Mouse (Mus musculus) neural tube, embryonic 12.5 days (tissue): Measurements from ENCODE around the gene Pigq. TPM values are rescaled to one million over a fixed set of nuclear protein-coding genes. Genes with fewer than 3 reads are reported as not detected.

Source experiments
- ATAC-seq: fragments of 200-750 bp; cut with Nextera tagmentation; 2 replicates; pipeline ENCODE4 v1.8.0; 2017; ENCODE audit warnings: low read depth, mild to moderate bottlenecking, moderate TSS enrichment, moderate library complexity; ENCODE audit not compliant: low FRiP score
- H3K27ac ChIP-seq: fragments of 300-500 bp; sonication (generic); 2 replicates; pipeline ENCODE4 v1.5.1; 2016
- H3K27me3 ChIP-seq: fragments of 300-500 bp; sonication (generic); replicated peaks from 2 replicates; pipeline ENCODE4 v1.6.1; 2016; ENCODE audit warnings: mild to moderate bottlenecking
- H3K36me3 ChIP-seq: fragments of 300-500 bp; sonication (generic); 2 replicates; pipeline ENCODE4 v1.6.1; 2016; ENCODE audit warnings: mild to moderate bottlenecking
- H3K4me1 ChIP-seq: fragments of 300-500 bp; sonication (generic); 2 replicates; pipeline ENCODE4 v1.6.1; 2016
- H3K4me2 ChIP-seq: fragments of 300-500 bp; sonication (generic); replicated peaks from 2 replicates; pipeline ENCODE4 v1.6.1; 2016; ENCODE audit warnings: mild to moderate bottlenecking
- H3K4me3 ChIP-seq: fragments of 300-500 bp; sonication (generic); 2 replicates; pipeline ENCODE4 v1.5.1; 2016
- H3K9ac ChIP-seq: fragments of 300-500 bp; sonication (generic); 2 replicates; pipeline ENCODE4 v1.6.1; 2016; ENCODE audit warnings: mild to moderate bottlenecking
- H3K9me3 ChIP-seq: fragments of 300-500 bp; sonication (generic); 2 replicates; pipeline ENCODE4 v1.6.1; 2016; ENCODE audit warnings: mild to moderate bottlenecking
- WGBS: fragments of 180-500 bp; shearing (Covaris S2); methylation state at CpG from one replicate; pipeline ENCODE4 v1.1.7; 2016; 5-methylcytosine and 5-hydroxymethylcytosine counted together
- polyA plus RNA-seq: library from polyadenylated mRNA; unstranded; fragments of >200 nt; fragmentation: Nextera tagmentation; extraction: Ambion mirVana; gene quantifications from 2 replicates; pipeline ENCODE4 v1.2.1, GENCODE M21; 2016

Gene Pigq
- polyA plus RNA-seq, 1 experiment from 2014 or later = 57.3 TPM

- WGBS = 92% methylated on average over 4 of the region's 4 CpGs
- no peak overlapping the region for H3K27ac ChIP-seq
- no peak overlapping the region for H3K4me3 ChIP-seq
- no peak for ATAC-seq
- H3K4me2 ChIP-seq = no peak overlapping the region
- peaks cover 4% of the 10 kb centered on the region; the same call in 1 of the 2 replicates for H3K36me3 ChIP-seq
- no peaks in the 10 kb centered on the region for H3K4me1 ChIP-seq
- no peak overlapping the region for H3K9ac ChIP-seq
- no peaks in the 10 kb centered on the region for H3K27me3 ChIP-seq
- no peaks in the 10 kb centered on the region for H3K9me3 ChIP-seq
Measured at GRCm38 (mm10) chr17:25970954-25971707, 26.4 kb upstream of the Pigq start.

- peaks cover 4% of the 10 kb centered on the region; the same call in 1 of the 2 replicates for H3K36me3 ChIP-seq
- H3K27ac ChIP-seq = no peak overlapping the region
- H3K4me3 ChIP-seq = no peak overlapping the region
- H3K27me3 ChIP-seq = no peaks in the 10 kb centered on the region
- H3K4me2 ChIP-seq = no peak overlapping the region
- no peak for ATAC-seq
- H3K9ac ChIP-seq = no peak overlapping the region
- WGBS = 95% methylated on average over 9 of the region's 9 CpGs
- no peaks in the 10 kb centered on the region for H3K4me1 ChIP-seq
- H3K9me3 ChIP-seq = no peaks in the 10 kb centered on the region
Measured at GRCm38 (mm10) chr17:25970448-25970847, 25.7 kb upstream of the Pigq start.

- ATAC-seq = no peak
Measured at GRCm38 (mm10) chr17:25968176-25968575, 23.4 kb upstream of the Pigq start.

GRCm38 (mm10) chr17:25967652-25968051, 22.9 kb upstream of the Pigq start:
- Histone ChIP-seq H3K4me1 (no peaks in the 10 kb centered on the region), H3K27me3 (no peaks in the 10 kb centered on the region), H3K4me2 (no peak overlapping the region), H3K9me3 (no peaks in the 10 kb centered on the region), H3K9ac (no peak overlapping the region), H3K27ac (no peak overlapping the region), H3K4me3 (no peak overlapping the region), H3K36me3 (peaks cover 24% of the 10 kb centered on the region)
- WGBS = 55% methylated on average over 3 of the region's 3 CpGs
- ATAC-seq = no peak

More at GRCm38 (mm10) chr17:25968176-25968575, 23.4 kb upstream of the Pigq start:
- H3K4me1 ChIP-seq = no peaks in the 10 kb centered on the region
- H3K9me3 ChIP-seq = no peaks in the 10 kb centered on the region
- H3K27me3 ChIP-seq = no peaks in the 10 kb centered on the region
- H3K36me3 ChIP-seq = peaks cover 22% of the 10 kb centered on the region
- H3K4me3 ChIP-seq = no peak overlapping the region
- no peak overlapping the region for H3K27ac ChIP-seq
- no peak overlapping the region for H3K9ac ChIP-seq
- no peak overlapping the region for H3K4me2 ChIP-seq
- 89% methylated on average over 1 of the region's 1 CpGs for WGBS

- Histone ChIP-seq H3K4me2 (no peak overlapping the region), H3K9me3 (no peaks in the 10 kb centered on the region), H3K9ac (no peak overlapping the region), H3K36me3 (peaks cover 48% of the 10 kb centered on the region), H3K27me3 (no peaks in the 10 kb centered on the region), H3K4me1 (no peaks in the 10 kb centered on the region), H3K27ac (no peak overlapping the region), H3K4me3 (no peak overlapping the region)
- 86% methylated on average over 7 of the region's 7 CpGs for WGBS
- no peak for ATAC-seq
Measured at GRCm38 (mm10) chr17:25964271-25964670, 19.5 kb upstream of the Pigq start.

- Histone ChIP-seq H3K4me1 (no peaks in the 10 kb centered on the region), H3K9me3 (no peaks in the 10 kb centered on the region), H3K27me3 (no peaks in the 10 kb centered on the region), H3K4me3 (no peak overlapping the region), H3K9ac (no peak overlapping the region), H3K4me2 (no peak overlapping the region), H3K36me3 (peaks cover 61% of the 10 kb centered on the region), H3K27ac (no peak overlapping the region)
- no peak for ATAC-seq
- 94% methylated on average over 7 of the region's 7 CpGs for WGBS
Measured at GRCm38 (mm10) chr17:25962413-25962905, 17.7 kb upstream of the Pigq start.

GRCm38 (mm10) chr17:25961566-25961965, 16.8 kb upstream of the Pigq start:
- Histone ChIP-seq H3K27me3 (no peaks in the 10 kb centered on the region), H3K4me3 (no peak overlapping the region), H3K27ac (no peak overlapping the region), H3K9ac (no peak overlapping the region), H3K9me3 (no peaks in the 10 kb centered on the region), H3K4me1 (no peaks in the 10 kb centered on the region), H3K36me3 (peaks cover 62% of the 10 kb centered on the region), H3K4me2 (no peak overlapping the region)
- 97% methylated on average over 5 of the region's 5 CpGs for WGBS
- no peak for ATAC-seq

GRCm38 (mm10) chr17:25959630-25960467, 15.1 kb upstream of the Pigq start:
- Histone ChIP-seq H3K36me3 (peaks cover 58% of the 10 kb centered on the region), H3K4me2 (no peak overlapping the region), H3K27me3 (0 out of 2 replicates have a peak, but pooled peaks cover 2% of the 10 kb centered on the region), H3K4me1 (no peaks in the 10 kb centered on the region), H3K4me3 (no peak overlapping the region), H3K9ac (no peak overlapping the region), H3K9me3 (no peaks in the 10 kb centered on the region), H3K27ac (no peak overlapping the region)
- 93% methylated on average over 23 of the region's 23 CpGs for WGBS
- no peak for ATAC-seq

- H3K4me3 ChIP-seq = no peak overlapping the region
- no peaks in the 10 kb centered on the region for H3K9me3 ChIP-seq
- H3K4me1 ChIP-seq = no peaks in the 10 kb centered on the region
- peaks cover 49% of the 10 kb centered on the region for H3K36me3 ChIP-seq
- no peak overlapping the region for H3K9ac ChIP-seq
- no peak overlapping the region for H3K4me2 ChIP-seq
- H3K27ac ChIP-seq = no peak overlapping the region
- 0 out of 2 replicates have a peak, but pooled peaks cover 2% of the 10 kb centered on the region for H3K27me3 ChIP-seq
- ATAC-seq = no peak
- 96% methylated on average over 11 of the region's 11 CpGs for WGBS
Measured at GRCm38 (mm10) chr17:25958771-25959494, 14.2 kb upstream of the Pigq start.

GRCm38 (mm10) chr17:25957586-25958051, 12.9 kb upstream of the Pigq start:
- no peak for ATAC-seq

GRCm38 (mm10) chr17:25956631-25957030, 11.9 kb upstream of the Pigq start:
- Histone ChIP-seq H3K27ac (no peak overlapping the region), H3K36me3 (peaks cover 33% of the 10 kb centered on the region), H3K4me2 (no peak overlapping the region), H3K4me3 (no peak overlapping the region), H3K27me3 (peaks cover 23% of the 10 kb centered on the region), H3K9ac (no peak overlapping the region), H3K4me1 (peaks cover 5% of the 10 kb centered on the region), H3K9me3 (no peaks in the 10 kb centered on the region)
- WGBS = 80% methylated on average over 7 of the region's 7 CpGs
- ATAC-seq = no peak

More at GRCm38 (mm10) chr17:25957586-25958051, 12.9 kb upstream of the Pigq start:
- H3K9me3 ChIP-seq = no peaks in the 10 kb centered on the region
- 85% methylated on average over 14 of the region's 14 CpGs for WGBS
- peaks cover 13% of the 10 kb centered on the region for H3K27me3 ChIP-seq
- H3K27ac ChIP-seq = no peak overlapping the region
- no peak overlapping the region for H3K9ac ChIP-seq
- no peaks in the 10 kb centered on the region for H3K4me1 ChIP-seq
- H3K36me3 ChIP-seq = peaks cover 39% of the 10 kb centered on the region
- no peak overlapping the region for H3K4me3 ChIP-seq
- no peak overlapping the region for H3K4me2 ChIP-seq

GRCm38 (mm10) chr17:25956201-25956600, 11.5 kb upstream of the Pigq start:
- Histone ChIP-seq H3K27me3 (peaks cover 27% of the 10 kb centered on the region), H3K27ac (no peak overlapping the region), H3K4me3 (no peak overlapping the region), H3K9ac (no peak overlapping the region), H3K4me1 (peaks cover 9% of the 10 kb centered on the region), H3K4me2 (no peak overlapping the region), H3K9me3 (no peaks in the 10 kb centered on the region), H3K36me3 (peaks cover 30% of the 10 kb centered on the region)
- no peak for ATAC-seq
- 72% methylated on average over 7 of the region's 7 CpGs for WGBS
